Mouse (Mus musculus): ENCODE data around the gene Rev3l.
A peak's percentile ranks its signal among the peaks of the same experiment; 100 is the strongest.

Gene Rev3l

GRCm38 (mm10) chr10:39731736-39732265, at the start of gene Rev3l:
Rev3l (plus strand) TSS chr10:39732118.
- peak; percentile 93 for DNase-seq

- no peak for DNase-seq
Measured at GRCm38 (mm10) chr10:39682556-39682955, 49.4 kb upstream of the Rev3l start.

GRCm38 (mm10) chr10:39683481-39683880, 48.4 kb upstream of the Rev3l start:
- DNase-seq: no peak

- no peak for DNase-seq
Measured at GRCm38 (mm10) chr10:39686811-39687210, 45.1 kb upstream of the Rev3l start.

GRCm38 (mm10) chr10:39687851-39688250, 44.1 kb upstream of the Rev3l start:
- DNase-seq: no peak

GRCm38 (mm10) chr10:39691351-39692064, 40.4 kb upstream of the Rev3l start:
- no peak for DNase-seq

GRCm38 (mm10) chr10:39692152-39692551, 39.8 kb upstream of the Rev3l start:
- DNase-seq: no peak

GRCm38 (mm10) chr10:39707717-39708510, 24.0 kb upstream of the Rev3l start:
- DNase-seq: no peak

- DNase-seq: no peak
Measured at GRCm38 (mm10) chr10:39716936-39717335, 15.0 kb upstream of the Rev3l start.

- DNase-seq: peak; percentile 96
Measured at GRCm38 (mm10) chr10:39730976-39731735, 762 bp upstream of the Rev3l start.

- DNase-seq: peak; percentile 81
Measured at GRCm38 (mm10) chr10:39732266-39733100, 565 bp downstream of the Rev3l start.

- peak; percentile 75 for DNase-seq
Measured at GRCm38 (mm10) chr10:39733101-39733399, 1.1 kb downstream of the Rev3l start.

GRCm38 (mm10) chr10:39733421-39733930, 1.6 kb downstream of the Rev3l start:
- DNase-seq: no peak

- no peak for DNase-seq
Measured at GRCm38 (mm10) chr10:39736187-39736586, 4.3 kb downstream of the Rev3l start.

- no peak for DNase-seq
Measured at GRCm38 (mm10) chr10:39742057-39742456, 10.1 kb downstream of the Rev3l start.

- DNase-seq: no peak
Measured at GRCm38 (mm10) chr10:39764752-39765151, 32.8 kb downstream of the Rev3l start.

GRCm38 (mm10) chr10:39766702-39767101, 34.8 kb downstream of the Rev3l start:
- DNase-seq: no peak

- DNase-seq: no peak
Measured at GRCm38 (mm10) chr10:39772259-39772658, 40.3 kb downstream of the Rev3l start.

- DNase-seq: no peak
Measured at GRCm38 (mm10) chr10:39773940-39774726, 42.2 kb downstream of the Rev3l start.

- no peak for DNase-seq
Measured at GRCm38 (mm10) chr10:39776927-39777326, 45.0 kb downstream of the Rev3l start.

GRCm38 (mm10) chr10:39778305-39778704, 46.4 kb downstream of the Rev3l start:
- DNase-seq: no peak

Measured in liver (tissue).